Mouse (Mus musculus): ENCODE data around the gene Nsun2. TPM values are rescaled to one million over a fixed set of nuclear protein-coding genes. Genes with fewer than 3 reads are reported as not detected.

The Nsun2 gene
- total and polyA plus RNA-seq, 2 experiments from 2014 or later = 37.6 to 62.1 TPM

- H3K4me3 ChIP-seq (ENCODE audit: low read length) = no peak overlapping the region
- no peaks in the 10 kb centered on the region for H3K27me3 ChIP-seq (ENCODE audit: insufficient read depth, low read length)
- H3K9me3 ChIP-seq (ENCODE audit: low read length) = no peaks in the 10 kb centered on the region
- no peak for TF ChIP-seq CTCF (IDR thresholded peaks at IDR 0.05; ENCODE audit: low read depth)
- no peak for ATAC-seq
- no peak overlapping the region for H3K4me2 ChIP-seq (ENCODE audit: low read depth, low read length)
- H3K4me1 ChIP-seq (ENCODE audit: insufficient read depth, low read length) = peaks cover 9% of the 10 kb centered on the region
- no peak overlapping the region for H3K9ac ChIP-seq (replicated peaks; ENCODE audit: low read length)
- no peak overlapping the region for H3K27ac ChIP-seq
- DNase-seq (ENCODE audit: low spot score) = no peak
- no peaks in the 10 kb centered on the region for H3K36me3 ChIP-seq (ENCODE audit: insufficient read depth, low read length)
Observed at GRCm38 (mm10) chr13:69556728-69557127, 23.2 kb downstream of the Nsun2 start.

DNA sequence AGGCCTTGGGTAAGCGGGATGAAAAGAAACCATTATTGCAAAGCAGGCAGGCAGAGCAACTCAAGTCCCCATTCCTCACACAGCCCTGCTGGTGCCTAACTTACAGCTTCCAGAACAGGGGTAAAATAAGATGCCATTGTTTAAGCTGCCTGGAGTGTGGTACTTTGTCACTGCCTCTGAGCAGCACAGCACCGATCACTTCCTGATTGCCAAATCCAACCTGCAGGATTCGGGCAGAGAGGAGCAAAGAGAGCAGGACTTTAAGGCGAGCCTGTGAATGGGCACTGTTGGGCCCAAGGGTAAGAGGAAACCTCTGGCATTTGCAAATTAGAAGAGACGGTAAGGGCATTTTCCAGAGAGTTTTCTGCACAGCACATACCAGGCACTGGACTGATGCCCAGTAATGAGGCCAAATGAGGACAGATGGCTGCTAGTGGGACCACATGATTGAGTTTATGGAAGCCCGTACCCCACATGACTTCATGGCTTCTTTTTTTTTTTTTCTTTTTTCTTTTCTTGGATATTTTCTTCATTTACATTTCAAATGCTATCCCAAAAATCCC, 24.6 kb downstream of the Nsun2 start:
- 54% methylated on average over 6 of the region's 6 CpGs for WGBS
- Histone ChIP-seq H3K27ac (no peak overlapping the region), H3K9ac (replicated peaks; ENCODE audit: low read length) (no peak overlapping the region), H3K4me3 (ENCODE audit: low read length) (no peak overlapping the region), H3K4me1 (ENCODE audit: insufficient read depth, low read length) (peaks cover 9% of the 10 kb centered on the region), H3K9me3 (ENCODE audit: low read length) (no peaks in the 10 kb centered on the region), H3K27me3 (ENCODE audit: insufficient read depth, low read length) (no peaks in the 10 kb centered on the region), H3K36me3 (ENCODE audit: insufficient read depth, low read length) (no peaks in the 10 kb centered on the region), H3K4me2 (ENCODE audit: low read depth, low read length) (no peak overlapping the region)
- no peak for TF ChIP-seq CTCF (IDR thresholded peaks at IDR 0.05; ENCODE audit: low read depth)
- no peak for ATAC-seq
- DNase-seq (ENCODE audit: low spot score) = peak; percentile 70

GRCm38 (mm10) chr13:69559291-69559961, 25.9 kb downstream of the Nsun2 start:
- no peaks in the 10 kb centered on the region for H3K27me3 ChIP-seq (ENCODE audit: insufficient read depth, low read length)
- DNase-seq (ENCODE audit: low spot score) (peak; percentile 46), ATAC-seq (peak; percentile 81)
- no peaks in the 10 kb centered on the region for H3K9me3 ChIP-seq (ENCODE audit: low read length)
- TF ChIP-seq CTCF (IDR thresholded peaks at IDR 0.05; ENCODE audit: low read depth) = no peak
- no peaks in the 10 kb centered on the region for H3K36me3 ChIP-seq (ENCODE audit: insufficient read depth, low read length)
- H3K27ac ChIP-seq = peak overlapping the region; percentile 22; the same call in 1 of the 2 replicates
- WGBS = 18% methylated on average over 13 of the region's 13 CpGs
- H3K4me2 ChIP-seq (ENCODE audit: low read depth, low read length) = 0 out of 2 replicates have a peak overlapping the region, but pooled peaks have one; percentile 7
- H3K4me3 ChIP-seq (ENCODE audit: low read length) = no peak overlapping the region
- no peak overlapping the region for H3K9ac ChIP-seq (replicated peaks; ENCODE audit: low read length)
- peaks cover 9% of the 10 kb centered on the region for H3K4me1 ChIP-seq (ENCODE audit: insufficient read depth, low read length)

- DNase-seq (ENCODE audit: low spot score) (no peak), ATAC-seq (no peak)
- Histone ChIP-seq H3K4me2 (ENCODE audit: low read depth, low read length) (no peak overlapping the region), H3K9me3 (ENCODE audit: low read length) (no peaks in the 10 kb centered on the region), H3K27ac (no peak overlapping the region), H3K27me3 (ENCODE audit: insufficient read depth, low read length) (no peaks in the 10 kb centered on the region), H3K4me1 (ENCODE audit: insufficient read depth, low read length) (peaks cover 9% of the 10 kb centered on the region), H3K9ac (replicated peaks; ENCODE audit: low read length) (no peak overlapping the region), H3K36me3 (ENCODE audit: insufficient read depth, low read length) (no peaks in the 10 kb centered on the region), H3K4me3 (ENCODE audit: low read length) (no peak overlapping the region)
- 74% methylated on average over 9 of the region's 9 CpGs for WGBS
- no peak for TF ChIP-seq CTCF (IDR thresholded peaks at IDR 0.05; ENCODE audit: low read depth)
Observed at GRCm38 (mm10) chr13:69562004-69562403, 28.5 kb downstream of the Nsun2 start.

- Histone ChIP-seq H3K4me2 (ENCODE audit: low read depth, low read length) (no peak overlapping the region), H3K4me3 (ENCODE audit: low read length) (no peak overlapping the region), H3K36me3 (ENCODE audit: insufficient read depth, low read length) (no peaks in the 10 kb centered on the region), H3K27me3 (ENCODE audit: insufficient read depth, low read length) (no peaks in the 10 kb centered on the region), H3K4me1 (ENCODE audit: insufficient read depth, low read length) (peaks cover 9% of the 10 kb centered on the region), H3K27ac (no peak overlapping the region), H3K9ac (replicated peaks; ENCODE audit: low read length) (no peak overlapping the region), H3K9me3 (ENCODE audit: low read length) (no peaks in the 10 kb centered on the region)
- TF ChIP-seq CTCF (IDR thresholded peaks at IDR 0.05; ENCODE audit: low read depth) = no peak
- DNase-seq (ENCODE audit: low spot score) (no peak), ATAC-seq (no peak)
- 66% methylated on average over 12 of the region's 12 CpGs for WGBS
Observed at GRCm38 (mm10) chr13:69562654-69563574, 29.4 kb downstream of the Nsun2 start.

DNA sequence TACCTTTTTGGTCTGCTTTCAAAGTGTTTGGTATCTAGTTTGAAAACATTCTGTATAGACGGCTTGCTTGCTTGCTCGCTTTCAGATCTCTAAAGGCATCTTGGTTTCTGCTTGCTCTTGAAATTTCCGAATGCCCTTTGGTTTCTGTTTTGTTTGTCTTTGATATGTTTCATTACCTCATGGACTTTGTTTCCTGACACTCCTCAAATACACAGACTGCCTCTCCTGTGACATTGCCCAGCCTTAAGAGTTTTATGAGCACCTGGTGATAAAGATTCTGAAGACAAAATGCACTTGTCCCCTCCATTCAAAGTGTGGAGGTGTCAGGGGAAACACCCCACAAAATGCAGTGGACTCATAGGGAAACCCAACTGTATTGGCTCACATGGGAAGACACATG, 30.4 kb downstream of the Nsun2 start:
- H3K9ac ChIP-seq (replicated peaks; ENCODE audit: low read length) = no peak overlapping the region
- TF ChIP-seq CTCF (IDR thresholded peaks at IDR 0.05; ENCODE audit: low read depth) = no peak
- WGBS = 86% methylated on average over 3 of the region's 3 CpGs
- no peak overlapping the region for H3K4me3 ChIP-seq (ENCODE audit: low read length)
- no peaks in the 10 kb centered on the region for H3K9me3 ChIP-seq (ENCODE audit: low read length)
- H3K4me2 ChIP-seq (ENCODE audit: low read depth, low read length) = no peak overlapping the region
- DNase-seq (ENCODE audit: low spot score) = no peak
- peaks cover 9% of the 10 kb centered on the region for H3K4me1 ChIP-seq (ENCODE audit: insufficient read depth, low read length)
- no peak for ATAC-seq
- no peaks in the 10 kb centered on the region for H3K27me3 ChIP-seq (ENCODE audit: insufficient read depth, low read length)
- H3K27ac ChIP-seq = no peak overlapping the region
- no peaks in the 10 kb centered on the region for H3K36me3 ChIP-seq (ENCODE audit: insufficient read depth, low read length)

All from hindbrain, postnatal 0 days (tissue).